ENCODE assay signal across 8 mouse cellular contexts in the genomic region with DNA sequence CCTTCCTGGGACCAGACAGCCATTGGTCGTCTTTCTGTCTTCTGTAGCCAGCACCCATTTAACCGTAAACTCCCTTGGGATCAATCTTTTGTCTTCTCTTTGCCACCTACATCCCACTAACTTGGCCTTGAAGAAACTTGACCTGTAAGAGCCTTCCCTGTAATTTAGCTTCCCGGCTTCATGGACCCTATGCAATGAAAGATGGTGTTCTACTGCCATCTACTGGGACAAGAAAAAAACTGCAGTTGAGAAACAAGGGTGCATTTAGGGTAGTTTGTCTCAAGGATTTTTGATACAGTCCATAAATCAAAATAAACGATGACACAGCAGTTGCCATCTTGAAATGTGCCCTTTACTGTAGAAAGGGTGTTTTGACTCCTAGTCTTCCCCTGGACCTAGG. TPM values are rescaled to one million over a fixed set of nuclear protein-coding genes. Genes with fewer than 3 reads are reported as not detected.
DNase-seq lines count a peak whose midpoint lies in the region; ATAC-seq and TF ChIP-seq lines count a peak whose summit lies in the region.

No protein-coding gene starts in this region.

- peak; percentile 54; the same call in 1 of the 2 replicates for ATAC-seq in neural tube, embryonic 14.5 days (ENCODE audit: low read depth)
- no peak for ATAC-seq in neural tube, embryonic 15.5 days (ENCODE audit: low FRiP score)
- ATAC-seq in embryonic facial prominence, embryonic 14.5 days (ENCODE audit: low read depth) = peak; percentile 20; the same call in 1 of the 2 replicates
- ATAC-seq in forebrain, embryonic 13.5 days = no peak

- no peak overlapping the region for H3K4me2 ChIP-seq in neural tube, embryonic 14.5 days (ENCODE audit: low read depth, low read length)
- no peak overlapping the region for H3K4me2 ChIP-seq in neural tube, embryonic 15.5 days
- no peak overlapping the region for H3K4me2 ChIP-seq in embryonic facial prominence, embryonic 14.5 days (ENCODE audit: low read depth, low read length)
- no peak overlapping the region for H3K4me2 ChIP-seq in forebrain, embryonic 13.5 days

- no peak overlapping the region; the same call in 1 of the 2 replicates for H3K27ac ChIP-seq in gastrocnemius, adult 2 months
- H3K27ac ChIP-seq in neural tube, embryonic 14.5 days (ENCODE audit: low read depth, low read length) = no peak overlapping the region
- H3K27ac ChIP-seq in neural tube, embryonic 15.5 days (replicated peaks) = no peak overlapping the region
- H3K27ac ChIP-seq in embryonic facial prominence, embryonic 14.5 days (replicated peaks; ENCODE audit: low read depth, low read length) = no peak overlapping the region
- no peak overlapping the region for H3K27ac ChIP-seq in forebrain, embryonic 13.5 days

- H3K9me3 ChIP-seq in neural tube, embryonic 14.5 days (ENCODE audit: control insufficient read depth, low read length) = no peaks in the 10 kb centered on the region
- no peaks in the 10 kb centered on the region for H3K9me3 ChIP-seq in neural tube, embryonic 15.5 days (replicated peaks)
- no peaks in the 10 kb centered on the region for H3K9me3 ChIP-seq in embryonic facial prominence, embryonic 14.5 days (ENCODE audit: control insufficient read depth, low read length)
- no peaks in the 10 kb centered on the region for H3K9me3 ChIP-seq in forebrain, embryonic 13.5 days (replicated peaks)

- H3K4me3 ChIP-seq in gastrocnemius, adult 2 months = no peak overlapping the region
- no peak overlapping the region for H3K4me3 ChIP-seq in neural tube, embryonic 14.5 days (ENCODE audit: low read depth, low read length)
- H3K4me3 ChIP-seq in neural tube, embryonic 15.5 days (replicated peaks) = no peak overlapping the region
- no peak overlapping the region for H3K4me3 ChIP-seq in embryonic facial prominence, embryonic 14.5 days (ENCODE audit: low read depth, low read length)
- no peak overlapping the region for H3K4me3 ChIP-seq in forebrain, embryonic 13.5 days

- 0 out of 2 replicates have a peak, but pooled peaks cover 4% of the 10 kb centered on the region for H3K4me1 ChIP-seq in neural tube, embryonic 14.5 days (ENCODE audit: control insufficient read depth, insufficient read depth, low read length)
- H3K4me1 ChIP-seq in neural tube, embryonic 15.5 days = peaks cover 6% of the 10 kb centered on the region; the same call in 1 of the 2 replicates
- 0 out of 2 replicates have a peak, but pooled peaks cover 6% of the 10 kb centered on the region for H3K4me1 ChIP-seq in embryonic facial prominence, embryonic 14.5 days (ENCODE audit: control insufficient read depth, insufficient read depth, low read length)
- H3K4me1 ChIP-seq in forebrain, embryonic 13.5 days = peaks cover 18% of the 10 kb centered on the region

- no peak for DNase-seq in gastrocnemius, adult 2 months
- no peak for DNase-seq in gastrocnemius, postnatal 36 days
- peak; percentile 61 for DNase-seq in embryonic facial prominence, embryonic 14.5 days (ENCODE audit: low spot score)
- peak; percentile 84 for DNase-seq in retina, postnatal 1 day
- no peak for DNase-seq in spleen, adult 18-20 months

- H3K27me3 ChIP-seq in neural tube, embryonic 14.5 days (ENCODE audit: control insufficient read depth, insufficient read depth, low read length) = no peaks in the 10 kb centered on the region
- H3K27me3 ChIP-seq in neural tube, embryonic 15.5 days (replicated peaks) = 0 out of 2 replicates have a peak, but pooled peaks cover 3% of the 10 kb centered on the region
- H3K27me3 ChIP-seq in embryonic facial prominence, embryonic 14.5 days (replicated peaks; ENCODE audit: control insufficient read depth, insufficient read depth, low read length) = no peaks in the 10 kb centered on the region
- no peaks in the 10 kb centered on the region for H3K27me3 ChIP-seq in forebrain, embryonic 13.5 days

- WGBS in neural tube, embryonic 14.5 days = 14% methylated on average over 4 of the region's 4 CpGs
- 16% methylated on average over 4 of the region's 4 CpGs for WGBS in neural tube, embryonic 15.5 days
- WGBS in embryonic facial prominence, embryonic 14.5 days = 8% methylated on average over 4 of the region's 4 CpGs
- 12% methylated on average over 4 of the region's 4 CpGs for WGBS in forebrain, embryonic 13.5 days

- TF ChIP-seq CTCF in gastrocnemius, adult 2 months (IDR thresholded peaks at IDR 0.05) = peak; percentile 92

- H3K9ac ChIP-seq in neural tube, embryonic 14.5 days (replicated peaks; ENCODE audit: low read depth, low read length) = no peak overlapping the region
- H3K9ac ChIP-seq in neural tube, embryonic 15.5 days (replicated peaks) = no peak overlapping the region
- H3K9ac ChIP-seq in embryonic facial prominence, embryonic 14.5 days (ENCODE audit: low read depth, low read length) = no peak overlapping the region
- H3K9ac ChIP-seq in forebrain, embryonic 13.5 days = no peak overlapping the region

- intact Hi-C loops in gastrocnemius, adult 2 months (cut with DNase I) = loop anchor here (2.0 to 5.0 kb wide), 4 partner anchors 41 to 347 kb away; no protein-coding TSS in a partner anchor
- intact Hi-C loops in gastrocnemius, postnatal 36 days (cut with DNase I) = loop anchor here (2.0 to 5.0 kb wide), 2 partner anchors 41 to 126 kb away; no protein-coding TSS in a partner anchor

- no peaks in the 10 kb centered on the region for H3K36me3 ChIP-seq in neural tube, embryonic 14.5 days (ENCODE audit: control insufficient read depth, insufficient read depth, low read length)
- no peaks in the 10 kb centered on the region for H3K36me3 ChIP-seq in neural tube, embryonic 15.5 days
- H3K36me3 ChIP-seq in embryonic facial prominence, embryonic 14.5 days (ENCODE audit: control insufficient read depth, insufficient read depth, low read length) = no peaks in the 10 kb centered on the region
- no peaks in the 10 kb centered on the region for H3K36me3 ChIP-seq in forebrain, embryonic 13.5 days (ENCODE audit: poor library complexity, severe bottlenecking)

RNA-seq across cellular contexts. Expression of a gene that starts 27.0 kb away (rescaled TPM):
- 1 to 10 TPM; 4.1 to 5.1 TPM for total RNA-seq in gastrocnemius, adult 2 months (2021)
- total RNA-seq in gastrocnemius, postnatal 36 days (2021) = 1 to 10 TPM; 3.7 to 4.6 TPM
- 0.91 and 2.4 TPM in 2 replicates for polyA plus RNA-seq in neural tube, embryonic 14.5 days (2014; fragmentation: Nextera tagmentation; extraction: Ambion mirVana)
- 1.4 and 2.0 TPM in 2 replicates for polyA plus RNA-seq in neural tube, embryonic 15.5 days (2015; fragmentation: Nextera tagmentation; extraction: Ambion mirVana)
- 5.2 and 6.0 TPM in 2 replicates for polyA plus RNA-seq in embryonic facial prominence, embryonic 14.5 days (2014; fragmentation: Nextera tagmentation; extraction: Ambion mirVana)
- polyA plus RNA-seq in forebrain, embryonic 13.5 days (2015; fragmentation: Nextera tagmentation; extraction: Ambion mirVana) = 1.2 TPM in 2 replicates

RNA-seq across cellular contexts. Expression of a gene that starts 54.9 kb away (rescaled TPM):
- 1 to 10 TPM; 4.3 to 6.4 TPM for total RNA-seq in gastrocnemius, adult 2 months (2021)
- total RNA-seq in gastrocnemius, postnatal 36 days (2021) = 1 to 10 TPM; 4.4 to 4.8 TPM
- polyA plus RNA-seq in neural tube, embryonic 14.5 days (2014; fragmentation: Nextera tagmentation; extraction: Ambion mirVana) = 0.36 and 0.50 TPM in 2 replicates
- polyA plus RNA-seq in neural tube, embryonic 15.5 days (2015; fragmentation: Nextera tagmentation; extraction: Ambion mirVana) = 1.2 and 1.5 TPM in 2 replicates
- 1.4 and 2.3 TPM in 2 replicates for polyA plus RNA-seq in embryonic facial prominence, embryonic 14.5 days (2014; fragmentation: Nextera tagmentation; extraction: Ambion mirVana)
- polyA plus RNA-seq in forebrain, embryonic 13.5 days (2015; fragmentation: Nextera tagmentation; extraction: Ambion mirVana) = 0.25 and 0.36 TPM in 2 replicates

Comparison
In these comparisons a context has a peak if more than half of its experiments do, and no peak if none do; other contexts are left out.
1. ATAC-seq: peak in neural tube, embryonic 14.5 days (single experiment) and embryonic facial prominence, embryonic 14.5 days (single experiment); none in neural tube, embryonic 15.5 days (single experiment) and forebrain, embryonic 13.5 days (single experiment).
2. DNase-seq: peak in embryonic facial prominence, embryonic 14.5 days (single experiment) and retina, postnatal 1 day (single experiment); none in gastrocnemius, adult 2 months (single experiment), gastrocnemius, postnatal 36 days (0 of 2) and spleen, adult 18-20 months (0 of 2).